Mouse (Mus musculus): ENCODE measurements at regions not wholly inside any gene's neighbourhood (a gene's known extent, or its start where the extent isn't known, plus 50 kb on each side); places are given as distances from the start of the nearest gene placed in this dataset.

DNA sequence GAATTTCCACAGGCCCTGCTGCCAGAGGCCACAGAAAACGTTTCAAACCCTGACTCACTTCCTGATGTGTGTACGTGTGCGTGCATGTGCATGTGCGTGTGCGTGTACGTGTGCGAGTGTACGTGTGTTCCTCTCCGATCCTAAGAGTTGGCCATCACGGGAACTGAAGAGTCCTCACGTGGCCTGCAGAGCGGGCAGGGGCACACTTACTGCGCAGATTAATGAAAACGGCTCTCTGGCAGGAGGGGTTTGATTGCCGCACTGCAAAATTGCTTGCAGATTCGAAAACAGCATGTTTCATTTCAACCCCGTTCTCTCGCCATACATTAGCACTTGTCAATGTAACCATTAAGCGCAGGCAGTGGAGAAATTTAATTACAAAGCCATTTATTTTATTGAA, 135.0 kb upstream of the Six2 start:
- no peak for TF ChIP-seq CTCF (IDR thresholded peaks at IDR 0.05; ENCODE audit: low read depth, low read length)
- TF ChIP-seq POLR2A (IDR thresholded peaks at IDR 0.05; ENCODE audit: borderline replicate concordance, low read depth, low read length), result no peak
